Mouse (Mus musculus) C2C12 (cell line): Measurements from ENCODE around the gene Olfr1061. TPM values are rescaled to one million over a fixed set of nuclear protein-coding genes. Genes with fewer than 3 reads are reported as not detected.
"Not testable (repeated sequence)": the region's sequence is repeated elsewhere in the genome, so short reads cannot be mapped to it uniquely, and the experiment has no call there.

Experiments used
- H3K27me3 ChIP-seq: one replicate; pipeline ENCODE4 v1.6.1; 2011; ENCODE audit not compliant: control insufficient read depth, insufficient read depth, insufficient read length
- H3K36me3 ChIP-seq: one replicate; pipeline ENCODE4 v1.6.1; 2011; ENCODE audit not compliant: control insufficient read depth, insufficient read depth
- H3K4me3 ChIP-seq: one replicate; pipeline ENCODE4 v1.5.1; 2011; ENCODE audit warnings: mild to moderate bottlenecking, control low read depth; ENCODE audit not compliant: poor library complexity, insufficient read depth, severe bottlenecking
- H3K79me2 ChIP-seq: one replicate; pipeline ENCODE4 v1.6.1; 2011; ENCODE audit not compliant: control insufficient read depth, insufficient read depth
- H3K79me3 ChIP-seq: one replicate; pipeline ENCODE4 v1.6.1; 2011; ENCODE audit warnings: low read depth, control low read depth
- H3ac ChIP-seq: one replicate; pipeline ENCODE3; 2011; ENCODE audit warnings: low read depth; ENCODE audit not compliant: control insufficient read depth, insufficient read length
- CEBPB ChIP-seq: IDR thresholded peaks from one replicate; pipeline ENCODE4 v1.6.1; 2011; ENCODE audit warnings: low read depth, mild to moderate bottlenecking, control low read depth, moderate library complexity
- CTCF ChIP-seq: IDR thresholded peaks from one replicate; pipeline ENCODE4 v1.5.1; 2011; ENCODE audit not compliant: control insufficient read depth, insufficient read depth, insufficient read length
- FOSL1 ChIP-seq: IDR thresholded peaks from one replicate; pipeline ENCODE4 v1.8.0; 2011; ENCODE audit warnings: mild to moderate bottlenecking, low read length; ENCODE audit not compliant: poor library complexity, insufficient read depth, severe bottlenecking
- MAX ChIP-seq: IDR thresholded peaks from one replicate; pipeline ENCODE4 v1.6.1; 2011; ENCODE audit warnings: mild to moderate bottlenecking, control low read depth
- MYOG ChIP-seq: IDR thresholded peaks from one replicate; pipeline ENCODE4 v1.6.1; 2011; ENCODE audit not compliant: control insufficient read depth, insufficient read length; ENCODE audit errors: extremely low read depth
- USF1 ChIP-seq: IDR thresholded peaks from one replicate; pipeline ENCODE4 v1.6.1; 2011; ENCODE audit warnings: low read depth, mild to moderate bottlenecking, control low read depth, moderate library complexity
- polyA plus RNA-seq: library from polyadenylated mRNA; unstranded; fragments of >200 nt; fragmentation: generic; extraction: Trizol; gene quantifications from one replicate; pipeline ENCODE4 v1.2.1, GENCODE M21; 2012; ENCODE audit warnings: missing spikeins

The Olfr1061 gene
- polyA plus RNA-seq, 1 experiment, result not detected

GRCm38 (mm10) chr2:86395114-86395513, 18.7 kb downstream of the Olfr1061 start:
- no peak overlapping the region for H3K4me3 ChIP-seq
- no peak for TF ChIP-seq CTCF
- no peak for TF ChIP-seq MYOG

GRCm38 (mm10) chr2:86388461-86388860, 25.4 kb downstream of the Olfr1061 start, which contains the start of gene Olfr1058:
Gene Olfr1058 (minus strand): TSS chr2:86388561.
- not testable (repeated sequence) for H3K4me3 ChIP-seq, H3K27me3 ChIP-seq, H3K79me3 ChIP-seq, H3ac ChIP-seq, H3K79me2 ChIP-seq, H3K36me3 ChIP-seq

More at GRCm38 (mm10) chr2:86395114-86395513, 18.7 kb downstream of the Olfr1061 start:
- Histone ChIP-seq H3K27me3 (no peaks in the 10 kb centered on the region), H3ac (no peak overlapping the region), H3K79me2 (no peaks in the 10 kb centered on the region), H3K36me3 (no peaks in the 10 kb centered on the region), H3K79me3 (no peaks in the 10 kb centered on the region)

- Histone ChIP-seq H3ac (no peak within 1 kb of the TSS), H3K4me3 (no peak within 1 kb of the TSS), H3K79me2 (no peaks in the 10 kb centered on the region), H3K27me3 (no peaks in the 10 kb centered on the region), H3K36me3 (no peaks in the 10 kb centered on the region), H3K79me3 (no peaks in the 10 kb centered on the region)
- TF ChIP-seq CTCF (no peak), FOSL1 (no peak), MAX (no peak), MYOG (no peak), CEBPB (no peak), USF1 (no peak)
Observed at GRCm38 (mm10) chr2:86378293-86378692, 35.6 kb downstream of the Olfr1061 start, which contains the start of gene Olfr1057. Gene Olfr1057 (minus strand): TSS chr2:86378393.

GRCm38 (mm10) chr2:86366342-86366741, 47.5 kb downstream of the Olfr1061 start:
- not testable (repeated sequence) for H3K79me2 ChIP-seq, H3K36me3 ChIP-seq, H3K27me3 ChIP-seq, H3ac ChIP-seq, H3K79me3 ChIP-seq, H3K4me3 ChIP-seq

Other genes with a start within 250 kb of the Olfr1061 start
- not detected for gene Olfr1043, start 246.5 kb downstream of the Olfr1061 start, polyA plus RNA-seq
- gene Olfr1044, start 236.2 kb downstream of the Olfr1061 start, polyA plus RNA-seq, result not detected
- not detected for gene Olfr52, start 228.4 kb downstream of the Olfr1061 start, polyA plus RNA-seq
- not detected for gene Olfr1045, start 211.0 kb downstream of the Olfr1061 start, polyA plus RNA-seq
- gene Olfr1046, start 194.7 kb downstream of the Olfr1061 start, polyA plus RNA-seq, result not detected
- gene Olfr1047, start 182.6 kb downstream of the Olfr1061 start, polyA plus RNA-seq, result not detected
- not detected for gene Olfr1048, start 173.8 kb downstream of the Olfr1061 start, polyA plus RNA-seq
- not detected for gene Olfr1049, start 155.7 kb downstream of the Olfr1061 start, polyA plus RNA-seq
- not detected for gene Olfr1051, start 135.0 kb downstream of the Olfr1061 start, polyA plus RNA-seq
- gene Olfr1052, start 121.6 kb downstream of the Olfr1061 start, polyA plus RNA-seq, result not detected
- gene Olfr1053, start 98.8 kb downstream of the Olfr1061 start, polyA plus RNA-seq, result not detected
- not detected for gene Olfr1054, start 78.6 kb downstream of the Olfr1061 start, polyA plus RNA-seq
- gene Olfr1055, start 63.8 kb downstream of the Olfr1061 start, polyA plus RNA-seq, result not detected
- gene Olfr1056, start 51.6 kb downstream of the Olfr1061 start, polyA plus RNA-seq, result not detected
- gene Olfr1057, start 35.7 kb downstream of the Olfr1061 start, polyA plus RNA-seq, result not detected
- gene Olfr1058, start 25.5 kb downstream of the Olfr1061 start, polyA plus RNA-seq, result not detected
- not detected for gene Olfr1062, start 12.7 kb upstream of the Olfr1061 start, polyA plus RNA-seq
- gene Olfr1065, start 36.5 kb upstream of the Olfr1061 start, polyA plus RNA-seq, result not detected
- not detected for gene Olfr1066, start 42.2 kb upstream of the Olfr1061 start, polyA plus RNA-seq
- not detected for gene Olfr228, start 73.3 kb upstream of the Olfr1061 start, polyA plus RNA-seq
- gene Olfr1076, start 94.4 kb upstream of the Olfr1061 start, polyA plus RNA-seq, result not detected
- gene Olfr1079, start 128.4 kb upstream of the Olfr1061 start, polyA plus RNA-seq, result not detected
- gene Olfr1080, start 144.2 kb upstream of the Olfr1061 start, polyA plus RNA-seq, result not detected
- not detected for gene Olfr1082, start 184.9 kb upstream of the Olfr1061 start, polyA plus RNA-seq
- gene Olfr1084, start 225.7 kb upstream of the Olfr1061 start, polyA plus RNA-seq, result not detected
- not detected for gene Olfr1085, start 248.0 kb upstream of the Olfr1061 start, polyA plus RNA-seq